Mouse (Mus musculus): ENCODE results near the gene Cdc42bpa. TPM values are rescaled to one million over a fixed set of nuclear protein-coding genes. Genes with fewer than 3 reads are reported as not detected.
A peak's percentile ranks its signal among the peaks of the same experiment; 100 is the strongest.

The Cdc42bpa gene
- polyA plus RNA-seq, 1 experiment from 2014 or later = 15.1 TPM

GRCm38 (mm10) chr1:179958871-179959720 lies 1.2 kb upstream of the Cdc42bpa start:
- Histone ChIP-seq H3K9me3 (ENCODE audit: low read length) (no peaks in the 10 kb centered on the region), H3K4me2 (replicated peaks; ENCODE audit: low read depth, low read length) (peak overlapping the region; percentile 76), H3K4me3 (ENCODE audit: low read length) (peak overlapping the region; percentile 90), H3K27me3 (ENCODE audit: insufficient read depth, low read length) (no peaks in the 10 kb centered on the region), H3K36me3 (ENCODE audit: insufficient read depth, low read length) (no peaks in the 10 kb centered on the region), H3K4me1 (ENCODE audit: insufficient read depth, low read length) (peaks cover 25% of the 10 kb centered on the region), H3K9ac (replicated peaks; ENCODE audit: low read length) (peak overlapping the region; percentile 98), H3K27ac (ENCODE audit: low read length) (peak overlapping the region; percentile 98)
- WGBS = 3% methylated on average over 36 of the region's 41 CpGs
- ATAC-seq (ENCODE audit: low FRiP score, low TSS enrichment) = peak; percentile 68

- WGBS = 0% methylated on average over 9 of the region's 9 CpGs
- Histone ChIP-seq H3K27me3 (ENCODE audit: insufficient read depth, low read length) (no peaks in the 10 kb centered on the region), H3K4me3 (ENCODE audit: low read length) (peak overlapping the region; percentile 90), H3K4me1 (ENCODE audit: insufficient read depth, low read length) (peaks cover 31% of the 10 kb centered on the region), H3K9me3 (ENCODE audit: low read length) (no peaks in the 10 kb centered on the region), H3K4me2 (replicated peaks; ENCODE audit: low read depth, low read length) (peak overlapping the region; percentile 76), H3K9ac (replicated peaks; ENCODE audit: low read length) (peak overlapping the region; percentile 98), H3K36me3 (ENCODE audit: insufficient read depth, low read length) (no peaks in the 10 kb centered on the region), H3K27ac (ENCODE audit: low read length) (peak overlapping the region; percentile 98)
- no peak for ATAC-seq (ENCODE audit: low FRiP score, low TSS enrichment)
Observed at GRCm38 (mm10) chr1:179960543-179960876, 238 bp downstream of the Cdc42bpa start.

DNA sequence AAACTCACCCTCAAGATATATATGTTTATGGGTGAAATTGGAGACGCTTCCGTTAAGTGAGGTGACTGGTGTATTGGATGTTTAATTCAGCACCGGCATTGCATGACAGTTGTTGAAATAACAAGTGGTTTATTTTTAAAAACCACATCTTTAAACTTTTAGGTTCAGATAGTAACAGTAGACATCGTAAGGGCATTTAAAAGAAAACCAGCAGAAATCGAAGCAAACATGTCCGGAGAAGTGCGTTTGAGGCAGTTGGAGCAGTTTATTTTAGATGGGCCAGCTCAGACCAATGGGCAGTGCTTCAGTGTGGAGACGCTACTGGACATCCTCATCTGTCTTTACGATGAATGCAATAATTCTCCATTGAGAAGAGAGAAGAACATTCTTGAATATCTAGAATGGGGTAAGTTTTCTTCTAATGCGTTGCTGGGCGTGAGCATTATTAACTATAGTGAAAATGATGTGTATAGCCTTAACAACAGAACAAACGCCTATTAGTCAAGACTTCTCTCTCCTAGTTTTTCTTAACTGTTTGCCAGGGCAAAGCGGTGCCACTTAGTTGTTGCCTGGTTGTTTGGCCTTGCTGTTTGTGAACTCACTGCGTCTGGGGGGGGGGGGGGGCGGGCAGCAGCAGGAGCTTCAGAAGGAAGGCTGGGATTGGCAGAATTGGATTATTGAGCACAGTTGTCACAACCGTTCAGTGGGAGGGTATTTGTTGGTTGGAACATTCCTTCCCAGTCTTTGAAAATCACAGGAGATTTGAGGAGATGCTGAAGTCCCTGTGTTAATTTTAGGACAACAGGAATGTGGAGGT lies 818 bp downstream of the Cdc42bpa start:
- H3K4me3 ChIP-seq (ENCODE audit: low read length) = peak overlapping the region; percentile 90
- peak overlapping the region; percentile 55 for H3K9ac ChIP-seq (replicated peaks; ENCODE audit: low read length)
- H3K4me1 ChIP-seq (ENCODE audit: insufficient read depth, low read length) = peaks cover 31% of the 10 kb centered on the region
- H3K27me3 ChIP-seq (ENCODE audit: insufficient read depth, low read length) = no peaks in the 10 kb centered on the region
- no peak for ATAC-seq (ENCODE audit: low FRiP score, low TSS enrichment)
- H3K9me3 ChIP-seq (ENCODE audit: low read length) = no peaks in the 10 kb centered on the region
- 1% methylated on average over 16 of the region's 16 CpGs for WGBS
- no peak overlapping the region for H3K27ac ChIP-seq (ENCODE audit: low read length)
- H3K4me2 ChIP-seq (replicated peaks; ENCODE audit: low read depth, low read length) = peak overlapping the region; percentile 76
- H3K36me3 ChIP-seq (ENCODE audit: insufficient read depth, low read length) = no peaks in the 10 kb centered on the region

DNA sequence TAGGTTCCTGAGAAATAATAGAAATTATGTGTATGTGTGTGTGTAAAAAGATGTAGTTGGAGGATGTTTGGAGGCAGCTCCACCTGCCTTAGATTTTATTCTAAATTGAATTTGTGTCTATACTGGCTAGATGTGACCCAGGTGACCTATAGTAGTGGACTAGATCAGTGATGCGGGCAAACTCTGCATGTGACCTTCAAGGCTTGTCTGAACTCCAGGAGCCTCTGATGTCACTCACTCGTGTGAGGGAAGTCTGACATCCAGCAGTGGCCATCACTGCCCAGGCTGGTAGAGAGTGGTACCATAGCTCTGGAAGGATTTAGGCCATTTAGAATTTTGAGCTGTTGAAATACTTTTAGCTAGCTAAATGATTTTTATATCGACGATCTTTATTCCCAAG lies 1.5 kb downstream of the Cdc42bpa start:
- Histone ChIP-seq H3K27me3 (ENCODE audit: insufficient read depth, low read length) (no peaks in the 10 kb centered on the region), H3K36me3 (ENCODE audit: insufficient read depth, low read length) (no peaks in the 10 kb centered on the region), H3K4me2 (replicated peaks; ENCODE audit: low read depth, low read length) (peak overlapping the region; percentile 76), H3K27ac (ENCODE audit: low read length) (no peak overlapping the region), H3K4me3 (ENCODE audit: low read length) (peak overlapping the region; percentile 90), H3K9ac (replicated peaks; ENCODE audit: low read length) (peak overlapping the region; percentile 55), H3K9me3 (ENCODE audit: low read length) (no peaks in the 10 kb centered on the region), H3K4me1 (ENCODE audit: insufficient read depth, low read length) (peaks cover 31% of the 10 kb centered on the region)
- 45% methylated on average over 4 of the region's 4 CpGs for WGBS
- no peak for ATAC-seq (ENCODE audit: low FRiP score, low TSS enrichment)

- Histone ChIP-seq H3K27ac (ENCODE audit: low read length) (no peak overlapping the region), H3K4me1 (ENCODE audit: insufficient read depth, low read length) (peaks cover 15% of the 10 kb centered on the region), H3K4me3 (ENCODE audit: low read length) (no peak overlapping the region), H3K9ac (replicated peaks; ENCODE audit: low read length) (no peak overlapping the region), H3K9me3 (ENCODE audit: low read length) (no peaks in the 10 kb centered on the region), H3K27me3 (ENCODE audit: insufficient read depth, low read length) (no peaks in the 10 kb centered on the region), H3K36me3 (ENCODE audit: insufficient read depth, low read length) (no peaks in the 10 kb centered on the region), H3K4me2 (replicated peaks; ENCODE audit: low read depth, low read length) (no peak overlapping the region)
- no peak for ATAC-seq (ENCODE audit: low FRiP score, low TSS enrichment)
- 74% methylated on average over 5 of the region's 5 CpGs for WGBS
Observed at GRCm38 (mm10) chr1:179969776-179970428, 9.6 kb downstream of the Cdc42bpa start.

- Histone ChIP-seq H3K27me3 (ENCODE audit: insufficient read depth, low read length) (no peaks in the 10 kb centered on the region), H3K4me3 (ENCODE audit: low read length) (no peak overlapping the region), H3K9ac (replicated peaks; ENCODE audit: low read length) (no peak overlapping the region), H3K4me2 (replicated peaks; ENCODE audit: low read depth, low read length) (no peak overlapping the region), H3K36me3 (ENCODE audit: insufficient read depth, low read length) (no peaks in the 10 kb centered on the region), H3K9me3 (ENCODE audit: low read length) (no peaks in the 10 kb centered on the region), H3K4me1 (ENCODE audit: insufficient read depth, low read length) (peaks cover 15% of the 10 kb centered on the region), H3K27ac (ENCODE audit: low read length) (no peak overlapping the region)
- no peak for ATAC-seq (ENCODE audit: low FRiP score, low TSS enrichment)
- WGBS = 78% methylated on average over 6 of the region's 6 CpGs
Observed at GRCm38 (mm10) chr1:179975021-179975420, 14.7 kb downstream of the Cdc42bpa start.

GRCm38 (mm10) chr1:179975645-179976275 lies 15.5 kb downstream of the Cdc42bpa start:
- Histone ChIP-seq H3K27ac (ENCODE audit: low read length) (no peak overlapping the region), H3K4me2 (replicated peaks; ENCODE audit: low read depth, low read length) (no peak overlapping the region), H3K27me3 (ENCODE audit: insufficient read depth, low read length) (no peaks in the 10 kb centered on the region), H3K4me3 (ENCODE audit: low read length) (no peak overlapping the region), H3K36me3 (ENCODE audit: insufficient read depth, low read length) (no peaks in the 10 kb centered on the region), H3K4me1 (ENCODE audit: insufficient read depth, low read length) (peaks cover 15% of the 10 kb centered on the region), H3K9ac (replicated peaks; ENCODE audit: low read length) (no peak overlapping the region), H3K9me3 (ENCODE audit: low read length) (no peaks in the 10 kb centered on the region)
- WGBS = 60% methylated on average over 5 of the region's 5 CpGs
- ATAC-seq (ENCODE audit: low FRiP score, low TSS enrichment) = no peak

GRCm38 (mm10) chr1:179977437-179977836 lies 17.2 kb downstream of the Cdc42bpa start:
- ATAC-seq (ENCODE audit: low FRiP score, low TSS enrichment) = no peak
- no peak overlapping the region for H3K4me3 ChIP-seq (ENCODE audit: low read length)
- no peak overlapping the region for H3K4me2 ChIP-seq (replicated peaks; ENCODE audit: low read depth, low read length)
- H3K27ac ChIP-seq (ENCODE audit: low read length) = no peak overlapping the region
- no peak overlapping the region for H3K9ac ChIP-seq (replicated peaks; ENCODE audit: low read length)
- peaks cover 6% of the 10 kb centered on the region; the same call in 1 of the 2 replicates for H3K36me3 ChIP-seq (ENCODE audit: insufficient read depth, low read length)
- 73% methylated on average over 6 of the region's 6 CpGs for WGBS
- peaks cover 15% of the 10 kb centered on the region for H3K4me1 ChIP-seq (ENCODE audit: insufficient read depth, low read length)
- peaks cover 6% of the 10 kb centered on the region for H3K9me3 ChIP-seq (ENCODE audit: low read length)
- no peaks in the 10 kb centered on the region for H3K27me3 ChIP-seq (ENCODE audit: insufficient read depth, low read length)

DNA sequence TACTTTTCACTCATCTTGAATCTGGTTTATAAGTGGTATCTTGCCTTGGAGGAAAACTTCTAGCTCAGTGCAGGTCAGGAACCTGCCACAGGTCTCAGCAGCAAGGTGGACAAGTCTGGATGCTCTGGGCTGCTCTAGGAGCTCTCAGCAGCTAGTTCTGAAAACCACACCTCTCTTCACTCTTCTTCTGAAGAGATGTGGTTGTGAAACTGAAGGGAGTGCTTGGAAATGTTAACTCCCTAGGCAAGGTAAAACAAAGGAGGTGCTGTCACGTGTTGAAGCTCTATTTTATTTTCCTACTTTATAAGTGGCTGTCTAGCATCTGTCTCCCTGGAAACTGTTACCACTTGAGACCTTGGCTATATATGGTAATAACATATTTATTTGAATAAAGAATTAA lies 18.5 kb downstream of the Cdc42bpa start:
- 43% methylated on average over 1 of the region's 1 CpGs for WGBS
- peaks cover 6% of the 10 kb centered on the region; the same call in 1 of the 2 replicates for H3K36me3 ChIP-seq (ENCODE audit: insufficient read depth, low read length)
- no peak for ATAC-seq (ENCODE audit: low FRiP score, low TSS enrichment)
- H3K9ac ChIP-seq (replicated peaks; ENCODE audit: low read length) = no peak overlapping the region
- H3K27me3 ChIP-seq (ENCODE audit: insufficient read depth, low read length) = no peaks in the 10 kb centered on the region
- H3K27ac ChIP-seq (ENCODE audit: low read length) = no peak overlapping the region
- H3K4me3 ChIP-seq (ENCODE audit: low read length) = no peak overlapping the region
- peaks cover 6% of the 10 kb centered on the region for H3K9me3 ChIP-seq (ENCODE audit: low read length)
- H3K4me1 ChIP-seq (ENCODE audit: insufficient read depth, low read length) = peaks cover 3% of the 10 kb centered on the region; the same call in 1 of the 2 replicates
- no peak overlapping the region for H3K4me2 ChIP-seq (replicated peaks; ENCODE audit: low read depth, low read length)

Data from kidney, embryonic 16.5 days (tissue).